Mouse (Mus musculus) kidney, adult 9 months (tissue): Measurements from ENCODE around the gene Tnfsfm13.

Experiments
- DNase-seq: peaks from one replicate; pipeline ENCODE4 v3.0.0; 2022

The Tnfsfm13 gene

DNA sequence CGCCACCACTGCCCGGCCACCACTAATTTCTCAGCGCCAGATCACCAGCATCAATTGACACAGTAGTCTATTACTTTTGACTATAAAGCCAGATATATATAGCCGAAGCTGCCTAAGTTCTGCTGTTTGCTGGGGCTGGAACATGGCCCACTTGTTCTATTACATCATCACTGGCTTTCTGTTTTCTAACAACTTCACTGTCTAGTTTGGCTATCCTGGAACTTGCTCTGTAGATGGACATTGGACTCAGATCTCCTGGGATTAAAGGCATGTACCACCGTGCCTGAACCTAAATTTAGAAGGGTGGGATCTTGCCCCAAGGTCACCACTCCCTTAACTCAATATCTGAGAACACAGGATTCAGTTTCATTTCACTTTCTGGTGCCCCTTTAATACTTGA, 50.0 kb downstream of the Tnfsfm13 start:
- no peak for DNase-seq

DNA sequence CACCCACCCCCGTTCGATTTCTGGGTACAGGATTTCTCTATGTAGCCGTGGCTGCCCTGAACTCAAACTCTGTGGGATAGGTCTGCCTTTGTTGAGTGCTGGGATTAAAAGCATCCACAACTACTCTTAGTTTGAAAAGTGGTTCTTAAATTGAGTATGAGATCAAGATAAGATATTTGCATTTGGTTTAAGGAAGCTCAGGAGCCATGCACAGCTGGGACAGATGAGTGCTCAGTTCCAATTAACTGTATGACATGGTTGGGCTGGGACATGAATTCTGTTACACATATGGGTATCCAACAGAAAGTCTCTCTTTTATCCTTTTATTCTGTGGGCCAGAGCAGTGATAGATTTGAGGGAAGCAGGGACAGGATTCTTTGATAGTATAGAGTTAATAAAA, 60.4 kb downstream of the Tnfsfm13 start:
- DNase-seq: no peak

DNA sequence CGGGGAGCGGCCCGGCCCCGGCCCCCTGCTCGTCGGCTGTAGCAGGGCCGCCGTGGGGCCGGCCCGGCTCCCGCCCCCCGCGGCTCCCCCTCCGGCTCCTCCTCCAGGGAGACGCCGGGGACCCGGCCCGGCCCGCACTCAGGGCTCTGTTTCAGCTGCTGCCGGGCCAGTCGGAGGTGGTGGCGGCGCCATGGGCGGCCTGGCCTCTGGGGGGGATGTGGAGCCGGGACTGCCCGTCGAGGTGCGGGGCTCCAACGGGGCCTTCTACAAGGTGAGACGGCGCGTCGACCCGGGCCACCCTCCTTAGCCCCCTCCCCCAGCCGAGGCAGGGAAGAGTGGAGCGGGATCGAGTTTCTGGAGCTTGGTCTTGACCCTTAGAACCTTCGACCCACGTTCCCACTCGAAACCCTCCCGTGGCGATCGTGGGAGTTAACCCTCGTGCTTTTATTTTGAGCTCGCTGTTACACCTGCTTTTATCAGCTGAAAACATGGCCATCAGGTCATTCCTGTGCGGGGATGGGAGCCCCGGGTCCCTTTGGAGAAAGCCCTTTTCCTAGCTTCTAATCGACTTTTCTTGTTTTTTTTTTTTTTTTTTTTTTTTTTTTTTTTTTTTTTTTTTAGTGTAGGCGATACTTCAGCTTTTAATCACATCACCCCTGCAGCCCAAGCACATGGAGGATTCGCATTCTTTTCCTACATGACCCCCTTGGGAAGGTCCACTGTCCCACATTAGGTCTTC, 62.6 kb downstream of the Tnfsfm13 start:
- no peak for DNase-seq
